Mouse (Mus musculus): ENCODE measurements around the gene Cldn2. TPM values are rescaled to one million over a fixed set of nuclear protein-coding genes. Genes with fewer than 3 reads are reported as not detected.

The Cldn2 gene
- polyA plus RNA-seq, 1 experiment from 2014 or later = 0.80 TPM

GRCm38 (mm10) chrX:139839057-139839456, 38.4 kb downstream of the Cldn2 start:
- no peaks in the 10 kb centered on the region for H3K9me3 ChIP-seq (replicated peaks)
- H3K4me1 ChIP-seq = no peaks in the 10 kb centered on the region
- H3K4me2 ChIP-seq (replicated peaks) = no peak overlapping the region
- H3K27me3 ChIP-seq = 0 out of 2 replicates have a peak, but pooled peaks cover 3% of the 10 kb centered on the region
- no peaks in the 10 kb centered on the region for H3K36me3 ChIP-seq
- H3K4me3 ChIP-seq (replicated peaks) = no peak overlapping the region
- ATAC-seq (ENCODE audit: insufficient number of reproducible peaks, low FRiP score, low TSS enrichment, low read depth) = no peak
- 50% methylated on average over 3 of the region's 3 CpGs for WGBS
- H3K27ac ChIP-seq (replicated peaks) = no peak overlapping the region
- H3K9ac ChIP-seq = no peak overlapping the region

- Histone ChIP-seq H3K4me1 (no peaks in the 10 kb centered on the region), H3K9me3 (replicated peaks) (no peaks in the 10 kb centered on the region), H3K9ac (no peak overlapping the region), H3K36me3 (no peaks in the 10 kb centered on the region), H3K4me3 (replicated peaks) (no peak overlapping the region), H3K27me3 (0 out of 2 replicates have a peak, but pooled peaks cover 3% of the 10 kb centered on the region), H3K27ac (replicated peaks) (no peak overlapping the region), H3K4me2 (replicated peaks) (no peak overlapping the region)
- ATAC-seq (ENCODE audit: insufficient number of reproducible peaks, low FRiP score, low TSS enrichment, low read depth) = no peak
- WGBS = 78% methylated on average over 6 of the region's 6 CpGs
Observed at GRCm38 (mm10) chrX:139841091-139841490, 40.5 kb downstream of the Cldn2 start.

GRCm38 (mm10) chrX:139854795-139855194, 54.2 kb downstream of the Cldn2 start:
- Histone ChIP-seq H3K4me3 (replicated peaks) (no peak overlapping the region), H3K9ac (no peak overlapping the region), H3K9me3 (replicated peaks) (no peaks in the 10 kb centered on the region), H3K4me2 (replicated peaks) (no peak overlapping the region), H3K27me3 (no peaks in the 10 kb centered on the region), H3K36me3 (no peaks in the 10 kb centered on the region), H3K27ac (replicated peaks) (no peak overlapping the region), H3K4me1 (no peaks in the 10 kb centered on the region)
- 87% methylated on average over 4 of the region's 4 CpGs for WGBS
- no peak for ATAC-seq (ENCODE audit: insufficient number of reproducible peaks, low FRiP score, low TSS enrichment, low read depth)

- Histone ChIP-seq H3K9ac (no peak overlapping the region), H3K4me2 (replicated peaks) (no peak overlapping the region), H3K27me3 (no peaks in the 10 kb centered on the region), H3K27ac (replicated peaks) (no peak overlapping the region), H3K4me1 (no peaks in the 10 kb centered on the region), H3K36me3 (no peaks in the 10 kb centered on the region), H3K9me3 (replicated peaks) (no peaks in the 10 kb centered on the region), H3K4me3 (replicated peaks) (no peak overlapping the region)
- ATAC-seq (ENCODE audit: insufficient number of reproducible peaks, low FRiP score, low TSS enrichment, low read depth) = no peak
- WGBS = 74% methylated on average over 5 of the region's 5 CpGs
Observed at GRCm38 (mm10) chrX:139859402-139859801, 58.8 kb downstream of the Cldn2 start.

Other genes with a start within 250 kb of the Cldn2 start
- gene Rnf128, start 237.5 kb upstream of the Cldn2 start, polyA plus RNA-seq (2015; fragmentation: Nextera tagmentation; extraction: Ambion mirVana) = 9.8 and 12.8 TPM in 2 replicates
- 4.6 and 5.2 TPM in 2 replicates for gene Tbc1d8b, start 115.8 kb upstream of the Cldn2 start, polyA plus RNA-seq (2015; fragmentation: Nextera tagmentation; extraction: Ambion mirVana)
- gene Gm15013, start 86.3 kb upstream of the Cldn2 start, polyA plus RNA-seq (2015; fragmentation: Nextera tagmentation; extraction: Ambion mirVana) = 0.29 and 0.36 TPM in 2 replicates
- gene Ripply1, start 18.5 kb upstream of the Cldn2 start, polyA plus RNA-seq (2015; fragmentation: Nextera tagmentation; extraction: Ambion mirVana) = 1.8 and 1.9 TPM in 2 replicates
- 16.3 and 22.4 TPM in 2 replicates for gene Morc4, start 70.8 kb downstream of the Cldn2 start, polyA plus RNA-seq (2015; fragmentation: Nextera tagmentation; extraction: Ambion mirVana)
- gene Rbm41, start 197.8 kb downstream of the Cldn2 start, polyA plus RNA-seq (2015; fragmentation: Nextera tagmentation; extraction: Ambion mirVana) = 4.1 and 4.3 TPM in 2 replicates